8 mouse cellular contexts compared by ENCODE assay signal in the genomic region with DNA sequence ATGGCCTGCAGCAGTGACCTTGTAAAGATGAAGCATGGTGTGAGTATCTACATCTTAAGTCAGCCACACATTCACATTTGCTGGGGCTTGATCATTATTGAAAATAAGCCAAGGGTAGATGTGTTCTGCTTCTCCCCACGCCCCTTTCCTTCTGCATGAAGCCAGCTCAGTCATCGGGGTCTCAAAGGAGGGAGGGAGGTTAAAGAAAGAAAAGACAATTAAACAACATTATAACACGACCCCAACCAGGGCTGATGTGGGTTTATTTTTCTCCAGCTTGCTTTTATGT.
DNase-seq lines count a peak whose midpoint lies in the region; ATAC-seq and TF ChIP-seq lines count a peak whose summit lies in the region.

No protein-coding gene starts in this region.

- H3K27ac ChIP-seq in gastrocnemius, adult 2 months = peak overlapping the region; percentile 79
- H3K27ac ChIP-seq in lung, embryonic 15.5 days = no peak overlapping the region
- peak overlapping the region; percentile 57 for H3K27ac ChIP-seq in brown adipose tissue, adult 24 weeks (replicated peaks; ENCODE audit: low read depth, low read length)
- H3K27ac ChIP-seq in liver, embryonic 14.5 days = no peak overlapping the region; the same call in 1 of the 2 replicates

- peaks cover 4% of the 10 kb centered on the region; the same call in 1 of the 2 replicates for H3K36me3 ChIP-seq in lung, embryonic 15.5 days
- peaks cover 21% of the 10 kb centered on the region for H3K36me3 ChIP-seq in liver, embryonic 14.5 days (replicated peaks; ENCODE audit: control insufficient read depth, insufficient read depth, low read depth)

- 63% methylated on average over 3 of the region's 3 CpGs for WGBS in lung, embryonic 15.5 days
- 66% methylated on average over 3 of the region's 3 CpGs for WGBS in liver, embryonic 14.5 days (ENCODE audit: insufficient replicate concordance)

- intact Hi-C loops in gastrocnemius, adult 2 months (cut with DNase I) = no loop called here

- no peaks in the 10 kb centered on the region for H3K9me3 ChIP-seq in lung, embryonic 15.5 days
- no peaks in the 10 kb centered on the region for H3K9me3 ChIP-seq in liver, embryonic 14.5 days (ENCODE audit: control insufficient read depth, low read length)

- no peak for TF ChIP-seq CTCF in gastrocnemius, adult 2 months (IDR thresholded peaks at IDR 0.05)
- no peak for TF ChIP-seq CTCF in liver, embryonic 14.5 days (IDR thresholded peaks at IDR 0.05; ENCODE audit: low read depth)

- no peak for ATAC-seq in lung, embryonic 15.5 days (ENCODE audit: borderline replicate concordance, extremely low read depth, low FRiP score, low TSS enrichment)
- no peak for ATAC-seq in liver, embryonic 14.5 days (ENCODE audit: insufficient read depth)
- ATAC-seq in inflammation-experienced regulatory T-cells, adult 6 months = no peak

- peak overlapping the region; percentile 83 for H3K4me3 ChIP-seq in gastrocnemius, adult 2 months
- H3K4me3 ChIP-seq in lung, embryonic 15.5 days = peak overlapping the region; percentile 62
- H3K4me3 ChIP-seq in brown adipose tissue, adult 24 weeks (ENCODE audit: insufficient read depth, low read depth, low read length) = peak overlapping the region; percentile 53; the same call in 1 of the 2 replicates
- H3K4me3 ChIP-seq in liver, embryonic 14.5 days (ENCODE audit: insufficient read depth in 1 of 2, low read depth in 2 of 2, low read length in 2 of 2) = peak overlapping the region; percentile 72 to 78

- TF ChIP-seq EP300 in liver, embryonic 14.5 days (IDR thresholded peaks at IDR 0.05; ENCODE audit: low read depth) = no peak

- no peaks in the 10 kb centered on the region for H3K27me3 ChIP-seq in lung, embryonic 15.5 days
- no peaks in the 10 kb centered on the region for H3K27me3 ChIP-seq in liver, embryonic 14.5 days (ENCODE audit: control insufficient read depth, insufficient read depth, low read length)

- DNase-seq in gastrocnemius, adult 2 months = no peak
- no peak for DNase-seq in gastrocnemius, adult 8-10 months (ENCODE audit: low spot score in 2 of 2)
- no peak for DNase-seq in lung, postnatal 4 days
- DNase-seq in liver, embryonic 14.5 days (ENCODE audit: low read depth in 3 of 3, low spot score in 3 of 3) = no peak
- no peak for DNase-seq in cerebellum, adult 18-20 months

- H3K9ac ChIP-seq in lung, embryonic 15.5 days = no peak overlapping the region
- H3K9ac ChIP-seq in liver, embryonic 14.5 days (replicated peaks) = peak overlapping the region; percentile 84

- peaks cover 11% of the 10 kb centered on the region; the same call in 1 of the 2 replicates for H3K4me1 ChIP-seq in lung, embryonic 15.5 days
- H3K4me1 ChIP-seq in brown adipose tissue, adult 24 weeks (ENCODE audit: control insufficient read depth, insufficient read depth, insufficient read length, low read length) = peaks cover 4% of the 10 kb centered on the region
- H3K4me1 ChIP-seq in liver, embryonic 14.5 days (replicated peaks; ENCODE audit: control insufficient read depth in 2 of 2, insufficient read depth in 2 of 2, low read length in 1 of 2) = peaks cover 6 to 15% of the 10 kb centered on the region in 2 experiments

- H3K4me2 ChIP-seq in lung, embryonic 15.5 days = peak overlapping the region; percentile 68
- peak overlapping the region; percentile 71 for H3K4me2 ChIP-seq in liver, embryonic 14.5 days (ENCODE audit: low read depth)

Comparison
In these comparisons a context has a peak if more than half of its experiments do, and no peak if none do; other contexts are left out.
1. H3K27ac ChIP-seq: peak in gastrocnemius, adult 2 months (single experiment) and brown adipose tissue, adult 24 weeks (single experiment); none in lung, embryonic 15.5 days (single experiment) and liver, embryonic 14.5 days (single experiment).
2. Peak in every context shown above with its lines, with median percentiles within 50 percentile points of each other: H3K4me3 ChIP-seq.